Mouse (Mus musculus): Measurements from ENCODE around the gene Smtn.

GRCm38 (mm10) chr11:3538341-3538740, 2.1 kb downstream of the Smtn start:
- no peak for TF ChIP-seq CTCF (IDR thresholded peaks at IDR 0.05; ENCODE audit: extremely low read depth, insufficient read depth, insufficient read length, insufficient replicate concordance)
- no peak for TF ChIP-seq POLR2A (IDR thresholded peaks at IDR 0.05; ENCODE audit: low read depth, low read length)
